Mouse (Mus musculus) hindbrain, postnatal 0 days (tissue): ENCODE measurements around the gene Olfr1145. TPM values are rescaled to one million over a fixed set of nuclear protein-coding genes. Genes with fewer than 3 reads are reported as not detected.

Experiments used
- ATAC-seq: fragments of 200-750 bp; cut with Nextera tagmentation; 2 replicates; pipeline ENCODE4 v1.8.0; 2017; ENCODE audit warnings: mild to moderate bottlenecking, moderate TSS enrichment, moderate library complexity
- DNase-seq: peaks from one replicate; pipeline ENCODE4 v3.0.0-alpha.2; 2015; ENCODE audit warnings: low spot score
- H3K27ac ChIP-seq: fragments of 300-500 bp; sonication (generic); 2 replicates; pipeline ENCODE4 v1.5.1; 2014; ENCODE audit warnings: mild to moderate bottlenecking
- H3K27me3 ChIP-seq: fragments of 300-500 bp; sonication (generic); 2 replicates; pipeline ENCODE4 v1.6.1; 2014; ENCODE audit warnings: low read length, mixed read lengths; ENCODE audit not compliant: insufficient read depth
- H3K36me3 ChIP-seq: fragments of 300-500 bp; sonication (generic); 2 replicates; pipeline ENCODE4 v1.6.1; 2014; ENCODE audit warnings: low read length, mixed read lengths; ENCODE audit not compliant: insufficient read depth
- H3K4me1 ChIP-seq: fragments of 300-500 bp; sonication (generic); 2 replicates; pipeline ENCODE4 v1.6.1; 2014; ENCODE audit warnings: antibody characterized with exemption, low read length, mixed read lengths; ENCODE audit not compliant: insufficient read depth
- H3K4me2 ChIP-seq: fragments of 300-500 bp; sonication (generic); 2 replicates; pipeline ENCODE4 v1.6.1; 2014; ENCODE audit warnings: low read depth, mild to moderate bottlenecking, low read length, moderate library complexity, mixed read lengths
- H3K4me3 ChIP-seq: fragments of 300-500 bp; sonication (generic); 2 replicates; pipeline ENCODE4 v1.5.1; 2014; ENCODE audit warnings: low read length
- H3K9ac ChIP-seq: fragments of 300-500 bp; sonication (generic); replicated peaks from 2 replicates; pipeline ENCODE4 v1.6.1; 2014; ENCODE audit warnings: mild to moderate bottlenecking, low read length, moderate library complexity, mixed read lengths
- H3K9me3 ChIP-seq: fragments of 300-500 bp; sonication (generic); 2 replicates; pipeline ENCODE4 v1.6.1; 2016; ENCODE audit warnings: low read length, mixed read lengths
- CTCF ChIP-seq: IDR thresholded peaks from 2 replicates; pipeline ENCODE4 v1.5.1; 2016; ENCODE audit warnings: antibody characterized with exemption, control low read depth, low read depth
- WGBS: fragments of 180-500 bp; shearing (Covaris S2); extraction: QIAGEN DNeasy Blood & Tissue Kit; methylation state at CpG from one replicate; pipeline ENCODE4 v1.1.7; 2014; 5-methylcytosine and 5-hydroxymethylcytosine counted together
- polyA plus RNA-seq: library from polyadenylated mRNA; unstranded; fragments of >200 nt; fragmentation: Nextera tagmentation; extraction: Ambion mirVana; gene quantifications from 2 replicates; pipeline ENCODE4 v1.2.1, GENCODE M21; 2015
- total RNA-seq: library from RNA; depleted of rRNA; stranded (reverse); fragments of >200 nt; gene quantifications from 2 replicates; pipeline ENCODE4 v1.2.3, GENCODE M21; 2014; rRNA removed

Gene Olfr1145
- total RNA-seq (not detected in 2 replicates), polyA plus RNA-seq (not detected in 2 replicates)

- H3K27me3 ChIP-seq, result no peaks in the 10 kb centered on the region
- no peak for TF ChIP-seq CTCF
- DNase-seq (no peak), ATAC-seq (no peak)
- no peaks in the 10 kb centered on the region for H3K36me3 ChIP-seq
- H3K4me3 ChIP-seq, result no peak within 1 kb of the TSS
- WGBS, result 80% methylated on average over 1 of the region's 1 CpGs
- no peak within 1 kb of the TSS for H3K4me2 ChIP-seq
- no peak within 1 kb of the TSS for H3K27ac ChIP-seq
- H3K9ac ChIP-seq, result no peak within 1 kb of the TSS
- no peaks in the 10 kb centered on the region for H3K9me3 ChIP-seq
- H3K4me1 ChIP-seq, result no peaks in the 10 kb centered on the region
These were observed at the start of gene Olfr1145 for GRCm38 (mm10) chr2:87809522-87809921. Gene Olfr1145, plus strand, starts transcription at chr2:87809822.

DNA sequence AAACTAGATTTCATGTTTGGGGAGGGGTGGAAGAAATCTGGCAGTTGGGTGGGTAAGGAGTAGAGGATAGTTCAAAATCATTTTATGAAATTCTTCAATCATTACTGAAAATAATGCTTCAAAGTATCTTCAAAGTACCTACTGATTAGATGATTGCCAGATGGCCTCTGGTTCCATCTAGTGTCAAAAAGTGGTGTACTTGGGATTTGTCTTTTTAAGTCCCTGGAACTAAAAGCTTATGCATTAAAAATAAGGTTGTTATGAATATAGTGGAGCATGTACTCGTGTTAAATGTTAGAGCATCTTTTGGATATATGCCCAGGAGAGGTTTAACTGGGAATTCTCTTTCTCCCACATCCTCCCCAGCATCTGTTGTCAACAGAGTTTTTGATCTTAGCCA is 33.5 kb upstream of the Olfr1145 start:
- 44% methylated on average over 1 of the region's 1 CpGs for WGBS
- ATAC-seq (no peak), DNase-seq (no peak)
- Histone ChIP-seq H3K27me3 (no peaks in the 10 kb centered on the region), H3K36me3 (no peaks in the 10 kb centered on the region), H3K27ac (no peak overlapping the region), H3K4me2 (no peak overlapping the region), H3K9ac (no peak overlapping the region), H3K9me3 (no peaks in the 10 kb centered on the region), H3K4me3 (no peak overlapping the region), H3K4me1 (no peaks in the 10 kb centered on the region)
- no peak; the same call in 1 of the 2 replicates for TF ChIP-seq CTCF

- Histone ChIP-seq H3K9ac (no peak within 1 kb of the TSS), H3K27me3 (no peaks in the 10 kb centered on the region), H3K9me3 (no peaks in the 10 kb centered on the region), H3K4me1 (no peaks in the 10 kb centered on the region), H3K36me3 (no peaks in the 10 kb centered on the region), H3K27ac (no peak within 1 kb of the TSS), H3K4me3 (no peak within 1 kb of the TSS), H3K4me2 (no peak within 1 kb of the TSS)
- 75% methylated on average over 4 of the region's 4 CpGs for WGBS
- ATAC-seq (no peak), DNase-seq (no peak)
- TF ChIP-seq CTCF, result no peak
These were observed 30.4 kb upstream of the Olfr1145 start, which contains the start of gene Olfr152 for GRCm38 (mm10) chr2:87779183-87779582. Gene Olfr152, plus strand, starts transcription at chr2:87779483.

DNA sequence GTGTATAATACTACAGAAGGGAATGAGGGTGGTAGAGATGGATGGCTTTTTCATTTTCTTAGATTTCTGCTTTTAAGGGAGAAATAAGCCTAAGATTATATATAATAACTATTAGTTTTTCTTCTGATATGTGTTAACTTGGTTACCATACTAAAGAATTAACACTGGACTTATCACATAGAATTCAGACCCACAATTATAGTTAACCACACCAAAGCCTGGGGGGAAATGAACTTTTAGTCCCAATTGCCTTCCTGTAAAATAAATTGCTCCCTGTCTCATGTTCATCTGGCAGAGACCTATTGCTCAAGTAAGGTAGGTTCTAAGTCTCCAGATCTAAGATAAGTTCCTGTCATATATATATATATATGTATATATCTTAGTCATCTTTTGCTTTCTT is 9.3 kb upstream of the Olfr1145 start, which contains the start of gene Olfr1143:
TSS of gene Olfr1143 (plus strand) at position 301 of the 400 bp plus-strand sequence.
- Histone ChIP-seq H3K27me3 (no peaks in the 10 kb centered on the region), H3K4me3 (no peak within 1 kb of the TSS), H3K9ac (no peak within 1 kb of the TSS), H3K36me3 (no peaks in the 10 kb centered on the region), H3K4me2 (no peak within 1 kb of the TSS), H3K4me1 (no peaks in the 10 kb centered on the region), H3K27ac (no peak within 1 kb of the TSS), H3K9me3 (no peaks in the 10 kb centered on the region)
- ATAC-seq, result no peak
- no peak for DNase-seq
- TF ChIP-seq CTCF, result no peak

- ATAC-seq (no peak), DNase-seq (no peak)
- no peak for TF ChIP-seq CTCF
- H3K9me3 ChIP-seq, result no peaks in the 10 kb centered on the region
- H3K4me3 ChIP-seq, result no peak within 1 kb of the TSS
- 93% methylated on average over 1 of the region's 1 CpGs for WGBS
- no peak within 1 kb of the TSS for H3K4me2 ChIP-seq
- no peaks in the 10 kb centered on the region for H3K36me3 ChIP-seq
- H3K4me1 ChIP-seq, result no peaks in the 10 kb centered on the region
- H3K27me3 ChIP-seq, result no peaks in the 10 kb centered on the region
- H3K9ac ChIP-seq, result no peak within 1 kb of the TSS
- no peak within 1 kb of the TSS for H3K27ac ChIP-seq
These were observed 20.6 kb downstream of the Olfr1145 start, which contains the start of gene Olfr1148 for GRCm38 (mm10) chr2:87830233-87830632. Gene Olfr1148, plus strand, starts transcription at chr2:87830533.

- Histone ChIP-seq H3K4me3 (no peak within 1 kb of the TSS), H3K9ac (no peak within 1 kb of the TSS), H3K36me3 (no peaks in the 10 kb centered on the region), H3K4me2 (no peak within 1 kb of the TSS), H3K27me3 (no peaks in the 10 kb centered on the region), H3K27ac (no peak within 1 kb of the TSS), H3K9me3 (no peaks in the 10 kb centered on the region), H3K4me1 (no peaks in the 10 kb centered on the region)
- no peak for ATAC-seq
- TF ChIP-seq CTCF, result no peak
- DNase-seq, result no peak
- 76% methylated on average over 1 of the region's 1 CpGs for WGBS
These were observed 34.1 kb downstream of the Olfr1145 start, which contains the start of gene Olfr1150-ps1 for GRCm38 (mm10) chr2:87843693-87844092. Gene Olfr1150-ps1, plus strand, starts transcription at chr2:87843993.

DNA sequence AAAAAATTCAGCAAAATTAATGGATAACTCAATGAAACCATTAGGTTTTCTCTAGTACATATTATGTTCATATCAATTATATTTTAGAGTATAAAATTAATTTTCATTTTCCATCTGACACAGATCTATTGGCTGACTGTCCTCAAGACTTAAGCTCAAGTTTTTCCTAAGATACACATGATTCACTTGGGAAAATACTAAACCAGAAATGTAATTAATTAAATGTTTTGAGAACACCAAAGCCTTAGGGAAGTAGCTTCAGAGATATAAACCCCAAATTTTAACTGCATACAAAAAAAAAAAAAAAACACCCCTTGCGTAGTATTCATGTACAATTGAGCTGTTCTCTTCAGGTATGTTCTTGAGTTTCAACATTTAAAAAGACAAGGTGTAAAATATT is 45.9 kb downstream of the Olfr1145 start, which contains the start of gene Olfr1151:
TSS of gene Olfr1151 (plus strand) at position 301 of the 400 bp plus-strand sequence.
- Histone ChIP-seq H3K4me3 (no peak within 1 kb of the TSS), H3K4me1 (no peaks in the 10 kb centered on the region), H3K4me2 (no peak within 1 kb of the TSS), H3K27me3 (no peaks in the 10 kb centered on the region), H3K9me3 (no peaks in the 10 kb centered on the region), H3K27ac (no peak within 1 kb of the TSS), H3K9ac (no peak within 1 kb of the TSS), H3K36me3 (no peaks in the 10 kb centered on the region)
- 93% methylated on average over 1 of the region's 1 CpGs for WGBS
- TF ChIP-seq CTCF, result no peak
- no peak for DNase-seq
- ATAC-seq, result no peak

Other genes with a start within 250 kb of the Olfr1145 start
- not detected in 2 replicates for gene Olfr1129, start 235.9 kb upstream of the Olfr1145 start, total RNA-seq
- not detected in 2 replicates for gene Olfr1129, start 235.9 kb upstream of the Olfr1145 start, polyA plus RNA-seq
- gene Olfr1130, start 203.6 kb upstream of the Olfr1145 start, total RNA-seq, result not detected in 2 replicates
- not detected in 2 replicates for gene Olfr1130, start 203.6 kb upstream of the Olfr1145 start, polyA plus RNA-seq
- not detected in 2 replicates for gene Olfr1131, start 182.7 kb upstream of the Olfr1145 start, total RNA-seq
- gene Olfr1131, start 182.7 kb upstream of the Olfr1145 start, polyA plus RNA-seq, result not detected in 2 replicates
- not detected in 2 replicates for gene Olfr1132, start 172.3 kb upstream of the Olfr1145 start, total RNA-seq
- gene Olfr1132, start 172.3 kb upstream of the Olfr1145 start, polyA plus RNA-seq, result not detected in 2 replicates
- gene Olfr1133, start 162.4 kb upstream of the Olfr1145 start, total RNA-seq, result not detected in 2 replicates
- not detected in 2 replicates for gene Olfr1133, start 162.4 kb upstream of the Olfr1145 start, polyA plus RNA-seq
- gene Olfr1134, start 151.4 kb upstream of the Olfr1145 start, total RNA-seq, result not detected in 2 replicates
- gene Olfr1134, start 151.4 kb upstream of the Olfr1145 start, polyA plus RNA-seq, result not detected in 2 replicates
- gene Olfr1135, start 136.2 kb upstream of the Olfr1145 start, total RNA-seq, result not detected in 2 replicates
- gene Olfr1135, start 136.2 kb upstream of the Olfr1145 start, polyA plus RNA-seq, result not detected in 2 replicates
- not detected in 2 replicates for gene Olfr1136, start 115.9 kb upstream of the Olfr1145 start, total RNA-seq
- gene Olfr1136, start 115.9 kb upstream of the Olfr1145 start, polyA plus RNA-seq, result not detected in 2 replicates
- gene Olfr1137, start 96.6 kb upstream of the Olfr1145 start, total RNA-seq, result not detected in 2 replicates
- not detected in 2 replicates for gene Olfr1137, start 96.6 kb upstream of the Olfr1145 start, polyA plus RNA-seq
- not detected in 2 replicates for gene Olfr1138, start 69.8 kb upstream of the Olfr1145 start, total RNA-seq
- gene Olfr1138, start 69.8 kb upstream of the Olfr1145 start, polyA plus RNA-seq, result not detected in 2 replicates
- not detected in 2 replicates for gene Olfr1140, start 66.1 kb upstream of the Olfr1145 start, total RNA-seq
- 0.20 TPM in 1 of 2 replicates, not detected in the other for gene Olfr1140, start 66.1 kb upstream of the Olfr1145 start, polyA plus RNA-seq
- not detected in 2 replicates for gene Olfr1141, start 55.8 kb upstream of the Olfr1145 start, total RNA-seq
- not detected in 2 replicates for gene Olfr1141, start 55.8 kb upstream of the Olfr1145 start, polyA plus RNA-seq
- gene Olfr152, start 30.3 kb upstream of the Olfr1145 start, total RNA-seq, result not detected in 2 replicates
- not detected in 2 replicates for gene Olfr152, start 30.3 kb upstream of the Olfr1145 start, polyA plus RNA-seq
- gene Olfr1143, start 9.2 kb upstream of the Olfr1145 start, total RNA-seq, result not detected in 2 replicates
- gene Olfr1143, start 9.2 kb upstream of the Olfr1145 start, polyA plus RNA-seq, result not detected in 2 replicates
- gene Olfr1148, start 20.7 kb downstream of the Olfr1145 start, total RNA-seq, result not detected in 2 replicates
- gene Olfr1148, start 20.7 kb downstream of the Olfr1145 start, polyA plus RNA-seq, result not detected in 2 replicates
- gene Olfr1150-ps1, start 34.2 kb downstream of the Olfr1145 start, total RNA-seq, result not detected in 2 replicates
- gene Olfr1150-ps1, start 34.2 kb downstream of the Olfr1145 start, polyA plus RNA-seq, result not detected in 2 replicates
- gene Olfr1151, start 46.0 kb downstream of the Olfr1145 start, total RNA-seq, result not detected in 2 replicates
- gene Olfr1151, start 46.0 kb downstream of the Olfr1145 start, polyA plus RNA-seq, result not detected in 2 replicates
- gene Olfr1152, start 56.7 kb downstream of the Olfr1145 start, total RNA-seq, result not detected in 2 replicates
- gene Olfr1152, start 56.7 kb downstream of the Olfr1145 start, polyA plus RNA-seq, result not detected in 2 replicates
- not detected in 2 replicates for gene Olfr1153, start 85.1 kb downstream of the Olfr1145 start, total RNA-seq
- not detected in 2 replicates for gene Olfr1153, start 85.1 kb downstream of the Olfr1145 start, polyA plus RNA-seq
- not detected in 2 replicates for gene Olfr1154, start 95.3 kb downstream of the Olfr1145 start, total RNA-seq
- not detected in 2 replicates for gene Olfr1154, start 95.3 kb downstream of the Olfr1145 start, polyA plus RNA-seq
- not detected in 2 replicates for gene Olfr1155, start 135.3 kb downstream of the Olfr1145 start, total RNA-seq
- not detected in 2 replicates for gene Olfr1155, start 135.3 kb downstream of the Olfr1145 start, polyA plus RNA-seq
- gene Olfr1156, start 143.3 kb downstream of the Olfr1145 start, total RNA-seq, result not detected in 2 replicates
- not detected in 2 replicates for gene Olfr1156, start 143.3 kb downstream of the Olfr1145 start, polyA plus RNA-seq
- gene Olfr1157, start 158.5 kb downstream of the Olfr1145 start, total RNA-seq, result not detected in 2 replicates
- not detected in 2 replicates for gene Olfr1157, start 158.5 kb downstream of the Olfr1145 start, polyA plus RNA-seq
- gene Olfr74, start 164.8 kb downstream of the Olfr1145 start, total RNA-seq, result not detected in 2 replicates
- gene Olfr74, start 164.8 kb downstream of the Olfr1145 start, polyA plus RNA-seq, result not detected in 2 replicates
- not detected in 2 replicates for gene Olfr1158, start 180.3 kb downstream of the Olfr1145 start, total RNA-seq
- not detected in 2 replicates for gene Olfr1158, start 180.3 kb downstream of the Olfr1145 start, polyA plus RNA-seq
- gene Olfr1160, start 198.4 kb downstream of the Olfr1145 start, total RNA-seq, result not detected in 2 replicates
- gene Olfr1160, start 198.4 kb downstream of the Olfr1145 start, polyA plus RNA-seq, result not detected in 2 replicates
- gene Olfr1161, start 213.0 kb downstream of the Olfr1145 start, total RNA-seq, result not detected in 2 replicates
- not detected in 2 replicates for gene Olfr1161, start 213.0 kb downstream of the Olfr1145 start, polyA plus RNA-seq
- not detected in 2 replicates for gene Olfr73, start 227.9 kb downstream of the Olfr1145 start, total RNA-seq
- gene Olfr73, start 227.9 kb downstream of the Olfr1145 start, polyA plus RNA-seq, result not detected in 2 replicates
- gene Olfr1162, start 241.3 kb downstream of the Olfr1145 start, total RNA-seq, result not detected in 2 replicates
- not detected in 2 replicates for gene Olfr1162, start 241.3 kb downstream of the Olfr1145 start, polyA plus RNA-seq